In the genomic region with DNA sequence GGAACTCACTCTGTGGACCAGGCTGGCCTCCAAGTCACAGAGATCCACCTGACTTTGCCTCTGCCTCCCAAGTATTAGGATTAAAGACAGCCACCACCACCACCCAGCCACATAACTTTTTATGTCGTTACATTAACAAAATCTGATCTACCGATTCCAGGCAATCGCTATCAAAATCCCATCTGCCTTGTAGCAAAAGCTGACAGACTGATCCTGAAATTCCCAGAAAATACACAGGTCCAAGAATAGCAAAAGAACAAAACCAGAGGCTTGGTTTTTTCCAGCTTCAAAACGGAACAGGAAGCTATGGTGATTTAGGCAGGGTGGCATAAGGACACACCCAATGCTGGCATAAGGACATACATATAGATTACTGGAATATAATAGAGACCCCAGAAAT, we compare ENCODE assay signal across 17 mouse cellular contexts.
"Had no signal": no experiment of that assay in that cellular context is flagged by ENCODE, and none has a peak within 500 bp of the region (broad histone marks: within the 10 kb centered on the region; RNA-seq: fewer than 3 reads in every experiment).

No protein-coding gene starts in this region.

- H3K9ac ChIP-seq: lung, embryonic 14.5 days; neural tube, embryonic 15.5 days had no signal

- H3K27me3 ChIP-seq: neural tube, embryonic 13.5 days; neural tube, embryonic 15.5 days had no signal

- H3K4me2 ChIP-seq: lung, embryonic 14.5 days; neural tube, embryonic 13.5 days; neural tube, embryonic 15.5 days had no signal

- ATAC-seq: midbrain, embryonic 16.5 days had no signal

- H3K36me3 ChIP-seq: midbrain, embryonic 10.5 days; neural tube, embryonic 13.5 days; neural tube, embryonic 15.5 days had no signal

- H3K4me3 ChIP-seq: midbrain, embryonic 10.5 days; myocyte; neural tube, embryonic 13.5 days; neural tube, embryonic 15.5 days had no signal

- H3K27ac ChIP-seq: midbrain, embryonic 10.5 days; neural tube, embryonic 13.5 days; neural tube, embryonic 15.5 days had no signal

- H3K9me3 ChIP-seq: midbrain, embryonic 10.5 days; neural tube, embryonic 13.5 days; neural tube, embryonic 15.5 days had no signal

- DNase-seq: lung, adult 18-20 months; lung, embryonic 14.5 days; lung, postnatal 10 days; lung, postnatal 4 days; retina, postnatal 1 day; right cerebral cortex, adult 18-20 months; right cerebral cortex, postnatal 25 days; right cerebral cortex, postnatal 4 days; spleen, adult 18-20 months; thymus, adult 18-20 months; thymus, postnatal 14 days; thymus, postnatal 36 days had no signal
